Mouse (Mus musculus) small intestine, adult 2 months (tissue): ENCODE measurements at regions not wholly inside any gene's neighbourhood (a gene's known extent, or its start where the extent isn't known, plus 50 kb on each side); places are given as distances from the start of the nearest gene placed in this dataset.

Source experiments
- CTCF ChIP-seq: fragments of 200-500 bp; IDR thresholded peaks from 2 replicates; pipeline ENCODE4 v1.5.1; 2012; ENCODE audit warnings: low read depth, mild to moderate bottlenecking, control low read depth, inconsistent platforms, low read length, moderate library complexity, mixed read lengths; ENCODE audit not compliant: insufficient replicate concordance, insufficient read length; ENCODE audit errors: extremely low read depth
- POLR2A ChIP-seq: fragments of 200-500 bp; IDR thresholded peaks from 2 replicates; pipeline ENCODE4 v1.6.1; 2012; ENCODE audit warnings: low read depth, mild to moderate bottlenecking, control low read depth, inconsistent platforms, low read length, moderate library complexity

DNA sequence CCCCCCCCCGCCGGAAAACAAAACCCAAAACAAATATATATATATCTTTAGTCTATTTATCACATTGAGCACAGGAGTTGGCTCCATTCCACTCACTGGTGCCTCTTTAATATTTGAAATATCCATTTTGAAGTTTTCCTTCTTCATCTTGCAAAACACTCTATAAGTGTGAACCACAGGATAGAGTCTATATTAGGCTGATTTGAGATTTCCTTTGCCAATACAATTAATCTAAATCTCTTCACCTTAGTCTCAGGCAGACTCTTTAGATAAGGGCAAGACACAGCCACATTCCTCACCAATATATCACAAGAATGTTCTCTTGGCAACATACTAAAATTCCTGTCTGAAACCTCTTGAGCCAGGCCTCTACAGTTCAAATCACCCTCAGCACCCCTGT is 282.1 kb upstream of the Mpdz start:
- TF ChIP-seq CTCF = no peak
- no peak for TF ChIP-seq POLR2A
